Mouse (Mus musculus): ENCODE results near the gene Gm19935.

Gene Gm19935

GRCm38 (mm10) chr8:90851544-90851943 lies 34.4 kb upstream of the Gm19935 start:
- peaks cover 31% of the 10 kb centered on the region for H3K27me3 ChIP-seq (ENCODE audit: insufficient read depth, low read length)
- no peaks in the 10 kb centered on the region for H3K9me3 ChIP-seq (ENCODE audit: low read length)
- TF ChIP-seq NANOG (IDR thresholded peaks at IDR 0.05; ENCODE audit: borderline replicate concordance, low read length) (peak; percentile 84), CTCF (conservative IDR thresholded peaks at IDR 0.05; ENCODE audit: low read length) (no peak)
- peaks cover 77% of the 10 kb centered on the region for H3K4me1 ChIP-seq (replicated peaks; ENCODE audit: low read depth, low read length)
- peak overlapping the region; percentile 17; the same call in 1 of the 2 replicates for H3K4me3 ChIP-seq (replicated peaks; ENCODE audit: low read length)
- H3K36me3 ChIP-seq (ENCODE audit: insufficient read depth, low read length) = peaks cover 14% of the 10 kb centered on the region

GRCm38 (mm10) chr8:90849462-90850050 lies 32.4 kb upstream of the Gm19935 start:
- no peak for TF ChIP-seq CTCF (conservative IDR thresholded peaks at IDR 0.05; ENCODE audit: low read length)
- peaks cover 15% of the 10 kb centered on the region for H3K36me3 ChIP-seq (ENCODE audit: insufficient read depth, low read length)
- H3K27me3 ChIP-seq (ENCODE audit: insufficient read depth, low read length) = peaks cover 38% of the 10 kb centered on the region
- 0 out of 2 replicates have a peak overlapping the region, but pooled peaks have one; percentile 17 for H3K4me3 ChIP-seq (replicated peaks; ENCODE audit: low read length)
- H3K9me3 ChIP-seq (ENCODE audit: low read length) = no peaks in the 10 kb centered on the region
- H3K4me1 ChIP-seq (replicated peaks; ENCODE audit: low read depth, low read length) = peaks cover 61% of the 10 kb centered on the region

- Histone ChIP-seq H3K36me3 (ENCODE audit: insufficient read depth, low read length) (peaks cover 15% of the 10 kb centered on the region), H3K27me3 (ENCODE audit: insufficient read depth, low read length) (peaks cover 35% of the 10 kb centered on the region), H3K4me1 (replicated peaks; ENCODE audit: low read depth, low read length) (peaks cover 53% of the 10 kb centered on the region), H3K9me3 (ENCODE audit: low read length) (no peaks in the 10 kb centered on the region), H3K4me3 (replicated peaks; ENCODE audit: low read length) (no peak overlapping the region)
- TF ChIP-seq NANOG (IDR thresholded peaks at IDR 0.05; ENCODE audit: borderline replicate concordance, low read length) (no peak), CTCF (conservative IDR thresholded peaks at IDR 0.05; ENCODE audit: low read length) (no peak), POU5F1 (IDR thresholded peaks at IDR 0.05; ENCODE audit: borderline replicate concordance, low read length) (no peak)
Measured at GRCm38 (mm10) chr8:90847980-90848379, 30.8 kb upstream of the Gm19935 start.

- H3K9me3 ChIP-seq (ENCODE audit: low read length) = no peaks in the 10 kb centered on the region
- peaks cover 52% of the 10 kb centered on the region for H3K4me1 ChIP-seq (replicated peaks; ENCODE audit: low read depth, low read length)
- H3K4me3 ChIP-seq (replicated peaks; ENCODE audit: low read length) = no peak overlapping the region
- H3K27me3 ChIP-seq (ENCODE audit: insufficient read depth, low read length) = peaks cover 23% of the 10 kb centered on the region
- peaks cover 13% of the 10 kb centered on the region for H3K36me3 ChIP-seq (ENCODE audit: insufficient read depth, low read length)
- TF ChIP-seq CTCF (conservative IDR thresholded peaks at IDR 0.05; ENCODE audit: low read length) (no peak), POU5F1 (IDR thresholded peaks at IDR 0.05; ENCODE audit: borderline replicate concordance, low read length) (no peak), NANOG (IDR thresholded peaks at IDR 0.05; ENCODE audit: borderline replicate concordance, low read length) (no peak)
Measured at GRCm38 (mm10) chr8:90844179-90844967, 27.2 kb upstream of the Gm19935 start.

- no peak overlapping the region for H3K4me3 ChIP-seq (replicated peaks; ENCODE audit: low read length)
- no peaks in the 10 kb centered on the region for H3K9me3 ChIP-seq (ENCODE audit: low read length)
- peaks cover 51% of the 10 kb centered on the region for H3K4me1 ChIP-seq (replicated peaks; ENCODE audit: low read depth, low read length)
- H3K36me3 ChIP-seq (ENCODE audit: insufficient read depth, low read length) = peaks cover 11% of the 10 kb centered on the region
- TF ChIP-seq NANOG (IDR thresholded peaks at IDR 0.05; ENCODE audit: borderline replicate concordance, low read length) = no peak
- TF ChIP-seq POU5F1 (IDR thresholded peaks at IDR 0.05; ENCODE audit: borderline replicate concordance, low read length) = no peak
- TF ChIP-seq CTCF (conservative IDR thresholded peaks at IDR 0.05; ENCODE audit: low read length) = no peak
- H3K27me3 ChIP-seq (ENCODE audit: insufficient read depth, low read length) = peaks cover 18% of the 10 kb centered on the region
Measured at GRCm38 (mm10) chr8:90843127-90843526, 25.9 kb upstream of the Gm19935 start.

- Histone ChIP-seq H3K27me3 (ENCODE audit: insufficient read depth, low read length) (peaks cover 5% of the 10 kb centered on the region), H3K9me3 (ENCODE audit: low read length) (no peaks in the 10 kb centered on the region), H3K4me3 (replicated peaks; ENCODE audit: low read length) (no peak overlapping the region), H3K4me1 (replicated peaks; ENCODE audit: low read depth, low read length) (peaks cover 47% of the 10 kb centered on the region), H3K36me3 (ENCODE audit: insufficient read depth, low read length) (no peaks in the 10 kb centered on the region)
- TF ChIP-seq NANOG (IDR thresholded peaks at IDR 0.05; ENCODE audit: borderline replicate concordance, low read length) = no peak
- TF ChIP-seq CTCF (conservative IDR thresholded peaks at IDR 0.05; ENCODE audit: low read length) = no peak
- TF ChIP-seq POU5F1 (IDR thresholded peaks at IDR 0.05; ENCODE audit: borderline replicate concordance, low read length) = no peak
Measured at GRCm38 (mm10) chr8:90841321-90841720, 24.1 kb upstream of the Gm19935 start.

GRCm38 (mm10) chr8:90839725-90840714 lies 22.8 kb upstream of the Gm19935 start:
- no peaks in the 10 kb centered on the region for H3K36me3 ChIP-seq (ENCODE audit: insufficient read depth, low read length)
- H3K4me3 ChIP-seq (replicated peaks; ENCODE audit: low read length) = peak overlapping the region; percentile 60
- TF ChIP-seq POU5F1 (IDR thresholded peaks at IDR 0.05; ENCODE audit: borderline replicate concordance, low read length) = no peak
- no peak for TF ChIP-seq NANOG (IDR thresholded peaks at IDR 0.05; ENCODE audit: borderline replicate concordance, low read length)
- no peak for TF ChIP-seq CTCF (conservative IDR thresholded peaks at IDR 0.05; ENCODE audit: low read length)
- H3K27me3 ChIP-seq (ENCODE audit: insufficient read depth, low read length) = no peaks in the 10 kb centered on the region
- H3K9me3 ChIP-seq (ENCODE audit: low read length) = no peaks in the 10 kb centered on the region
- peaks cover 54% of the 10 kb centered on the region for H3K4me1 ChIP-seq (replicated peaks; ENCODE audit: low read depth, low read length)

GRCm38 (mm10) chr8:90837440-90837839 lies 20.2 kb upstream of the Gm19935 start:
- TF ChIP-seq CTCF (conservative IDR thresholded peaks at IDR 0.05; ENCODE audit: low read length) (no peak), NANOG (IDR thresholded peaks at IDR 0.05; ENCODE audit: borderline replicate concordance, low read length) (no peak), POU5F1 (IDR thresholded peaks at IDR 0.05; ENCODE audit: borderline replicate concordance, low read length) (no peak)
- H3K4me3 ChIP-seq (replicated peaks; ENCODE audit: low read length) = no peak overlapping the region
- no peaks in the 10 kb centered on the region for H3K9me3 ChIP-seq (ENCODE audit: low read length)
- peaks cover 59% of the 10 kb centered on the region for H3K4me1 ChIP-seq (replicated peaks; ENCODE audit: low read depth, low read length)
- no peaks in the 10 kb centered on the region for H3K27me3 ChIP-seq (ENCODE audit: insufficient read depth, low read length)
- H3K36me3 ChIP-seq (ENCODE audit: insufficient read depth, low read length) = no peaks in the 10 kb centered on the region
